Mouse (Mus musculus): ENCODE measurements around the gene Apoc4.

Gene Apoc4

DNA sequence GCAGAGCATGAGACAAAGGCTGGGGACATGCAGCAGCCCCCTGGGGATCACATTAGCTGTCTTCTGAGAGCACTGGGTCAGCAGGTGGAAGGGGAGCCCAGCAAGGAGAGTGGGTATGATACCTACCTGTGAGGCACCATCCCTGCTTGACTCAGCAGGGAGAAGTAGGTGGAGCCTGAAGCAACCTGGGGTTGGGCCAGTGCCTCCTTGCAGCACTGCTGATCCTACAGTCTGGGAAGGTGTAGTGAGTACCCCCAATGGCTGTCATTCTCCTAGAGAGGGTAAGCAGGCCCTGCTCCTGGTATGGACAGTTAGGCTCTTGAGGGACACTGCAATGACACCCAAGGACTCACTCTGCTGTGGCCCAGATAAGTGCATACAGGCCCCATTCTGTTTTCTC lies 49.0 kb downstream of the Apoc4 start:
- DNase-seq (ENCODE audit: low spot score in 2 of 2), result no peak

DNA sequence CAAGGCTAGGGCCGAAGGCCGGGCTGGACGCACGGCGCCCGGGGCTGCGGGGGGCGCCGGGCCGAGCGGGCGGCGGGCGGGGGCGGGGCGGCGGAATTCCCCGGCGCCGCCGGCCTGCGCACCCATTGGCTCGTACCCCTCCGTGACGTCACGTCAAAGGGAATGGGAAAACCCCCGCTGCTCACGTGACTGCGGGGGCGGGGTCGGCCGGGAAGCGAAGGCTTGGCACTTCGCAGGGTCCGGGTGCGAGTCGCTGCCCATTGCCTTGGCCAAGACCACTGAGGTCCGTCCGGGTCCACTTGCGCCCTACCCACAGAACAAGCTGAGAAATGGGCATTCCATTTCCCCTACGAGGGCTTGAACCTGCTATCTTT lies 51.9 kb downstream of the Apoc4 start, which contains the start of gene Relb:
Relb (minus strand) TSS at position 78 of the 374 bp plus-strand sequence.
- DNase-seq (ENCODE audit: low spot score in 2 of 2), result peak; percentile 75 to 88

DNA sequence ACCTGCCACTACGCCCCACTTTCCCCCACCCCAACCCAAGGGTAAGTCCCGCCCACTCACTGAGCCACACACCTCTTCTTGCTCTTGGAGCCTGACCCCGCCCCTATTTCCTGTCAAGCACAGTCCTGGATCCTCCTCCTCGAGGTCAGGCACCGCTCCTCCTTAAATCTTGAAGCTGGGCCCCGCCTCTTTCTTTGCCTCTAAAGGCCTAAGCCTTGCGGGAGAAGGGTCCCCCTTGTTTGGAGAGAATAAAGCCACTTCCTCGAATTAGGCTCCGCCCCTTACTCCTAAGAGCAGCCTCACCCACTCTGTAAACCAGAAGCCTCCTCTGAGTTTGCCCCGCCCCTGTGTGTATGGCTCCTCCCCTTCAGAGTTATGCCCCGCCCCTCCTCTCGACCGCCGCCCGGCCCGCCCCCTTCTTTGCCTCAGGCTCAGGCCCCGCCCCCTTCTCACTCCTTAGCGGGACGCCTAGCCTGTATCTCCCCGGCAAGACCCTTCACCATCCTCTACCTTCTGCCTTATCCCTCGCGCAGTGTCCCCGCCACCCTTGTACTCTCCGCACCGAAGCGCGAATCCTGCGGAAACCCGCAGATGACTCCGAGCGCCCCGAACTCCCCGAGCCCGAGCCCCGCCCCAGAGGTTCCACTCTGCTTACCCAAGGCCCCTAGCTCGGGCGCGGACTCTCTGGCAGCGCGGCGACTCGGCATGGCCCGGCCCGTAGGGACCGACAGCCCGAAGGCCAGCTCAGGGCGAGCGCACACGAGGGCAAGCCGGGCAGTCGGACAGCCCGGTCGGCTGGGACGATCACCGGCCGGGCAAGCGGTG lies 52.5 kb downstream of the Apoc4 start:
- peak; percentile 89 to 92 for DNase-seq (ENCODE audit: low spot score in 2 of 2)

DNA sequence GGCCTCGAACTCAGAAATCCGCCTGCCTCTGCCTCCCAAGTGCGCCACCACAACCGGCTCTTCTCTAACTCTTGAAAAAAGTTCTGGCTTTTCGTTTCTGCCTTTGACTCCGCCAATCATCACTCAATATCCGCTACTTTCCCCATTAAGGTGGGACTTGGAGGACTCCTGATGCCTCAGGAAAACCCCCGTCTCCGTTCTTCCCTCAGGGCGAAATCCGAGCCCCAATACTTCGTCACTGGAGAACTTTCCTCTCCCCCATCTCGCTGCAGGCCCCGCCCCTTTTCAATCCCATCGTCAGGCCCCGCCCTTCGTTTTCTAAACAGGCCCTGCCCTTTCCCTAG lies 53.1 kb downstream of the Apoc4 start:
- no peak for DNase-seq (ENCODE audit: low spot score in 2 of 2)
